Mouse (Mus musculus) adrenal gland, postnatal 25 days (tissue): ENCODE results near the gene Olfr412. TPM values are rescaled to one million over a fixed set of nuclear protein-coding genes. Genes with fewer than 3 reads are reported as not detected.
A peak's percentile ranks its signal among the peaks of the same experiment; 100 is the strongest.

ENCODE experiments used
- DNase-seq: peaks from one replicate; pipeline ENCODE4 v3.0.0; 2021; ENCODE audit warnings: mixed read lengths
- long read RNA-seq: library from polyadenylated mRNA; stranded (forward); transcript quantifications from one replicate; pipeline ENCODE4 v2.0.0, GENCODE M21; 2021
- total RNA-seq: library from RNA; stranded (reverse); gene quantifications from 2 replicates; pipeline ENCODE4 v1.2.3, GENCODE M21; 2021

Olfr412 gene
- not detected in 2 replicates for total RNA-seq
- long read RNA-seq: 0 reads

DNA sequence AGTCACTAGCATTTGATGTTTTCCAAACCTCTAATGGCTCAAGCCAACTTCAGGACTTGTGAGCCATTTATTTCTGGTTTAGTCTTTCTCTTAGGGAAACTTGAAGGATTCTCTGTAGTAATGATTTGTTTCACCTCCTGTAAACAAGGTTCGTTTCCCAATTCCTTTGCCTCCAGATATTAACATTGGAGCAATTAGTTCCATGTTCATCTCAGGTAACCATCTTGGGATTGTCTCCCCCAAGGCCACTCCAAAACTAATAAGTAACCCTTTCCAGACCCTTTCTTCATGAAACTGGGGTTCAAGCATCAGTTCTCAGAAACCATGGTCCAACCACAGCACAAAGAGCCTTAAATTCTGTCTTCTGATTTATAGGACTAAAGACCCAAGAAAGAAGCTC, at the start of gene Olfr412:
Olfr412 (plus strand) TSS at position 301 of the 400 bp plus-strand sequence.
- DNase-seq: no peak

- no peak for DNase-seq
Measured at GRCm38 (mm10) chr11:74326044-74326443, 35.8 kb upstream of the Olfr412 start.

- no peak for DNase-seq
Measured at GRCm38 (mm10) chr11:74328781-74329180, 33.1 kb upstream of the Olfr412 start.

GRCm38 (mm10) chr11:74337931-74338330, 23.9 kb upstream of the Olfr412 start, which contains the start of gene Olfr410:
Olfr410 (minus strand) TSS chr11:74338031.
- no peak for DNase-seq

DNA sequence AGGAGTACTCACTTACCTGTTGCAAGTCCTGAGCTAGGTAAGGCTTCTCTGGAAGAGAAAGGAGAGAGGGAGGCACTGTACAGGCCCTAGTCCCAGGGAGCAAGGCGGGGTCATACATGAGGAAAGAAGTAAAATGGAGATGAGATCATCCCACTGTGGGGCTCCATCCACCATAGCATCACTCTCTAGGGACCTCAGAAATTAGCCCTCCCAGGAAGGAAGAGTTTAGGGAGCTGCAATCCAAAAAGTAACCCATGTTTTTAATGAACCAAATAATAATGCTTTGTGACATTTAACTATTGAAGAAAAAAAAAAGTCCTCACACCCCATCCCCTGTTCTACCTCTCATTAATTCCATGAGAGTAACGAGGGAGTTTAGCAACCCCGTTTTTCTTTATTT, 9.3 kb upstream of the Olfr412 start, which contains the start of gene Olfr411:
Olfr411 (minus strand) TSS at position 101 of the 400 bp plus-strand sequence.
- no peak for DNase-seq

DNA sequence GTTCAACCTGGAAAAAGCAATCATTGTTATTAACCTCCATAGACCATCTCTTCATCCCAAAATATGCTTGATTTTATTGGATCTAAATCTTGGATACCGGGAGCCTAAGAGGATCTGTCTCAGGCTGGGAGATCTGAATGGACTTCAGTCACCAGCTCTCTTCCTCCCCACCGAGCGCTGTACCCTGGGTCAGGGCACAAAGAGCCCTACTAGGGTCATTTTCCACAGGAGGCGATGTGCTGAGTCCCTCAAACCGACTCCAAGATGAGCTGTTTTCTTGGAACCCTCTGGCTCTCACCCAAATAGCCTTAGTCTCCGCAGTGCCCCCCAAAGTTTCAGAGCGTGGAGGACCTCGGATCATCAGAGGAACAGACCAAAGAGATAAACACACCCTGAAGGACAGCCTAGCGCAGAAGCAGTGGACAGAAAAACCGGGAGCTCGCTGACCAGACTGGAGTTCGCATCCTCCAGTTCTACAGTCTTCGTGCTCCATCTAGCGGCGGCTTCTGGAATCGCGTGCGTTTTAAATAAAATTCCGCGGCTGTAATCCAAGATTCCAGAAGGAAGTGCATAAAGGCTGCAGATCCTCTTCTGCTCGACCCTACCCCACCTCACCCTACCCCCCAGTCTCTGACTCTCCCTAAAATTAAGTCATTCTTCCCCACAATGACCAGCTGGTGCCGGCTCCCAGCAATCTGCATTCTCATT, 9.7 kb downstream of the Olfr412 start:
- DNase-seq: peak; percentile 73

- peak; percentile 27 for DNase-seq
Measured at GRCm38 (mm10) chr11:74376847-74377246, 15.0 kb downstream of the Olfr412 start.

DNA sequence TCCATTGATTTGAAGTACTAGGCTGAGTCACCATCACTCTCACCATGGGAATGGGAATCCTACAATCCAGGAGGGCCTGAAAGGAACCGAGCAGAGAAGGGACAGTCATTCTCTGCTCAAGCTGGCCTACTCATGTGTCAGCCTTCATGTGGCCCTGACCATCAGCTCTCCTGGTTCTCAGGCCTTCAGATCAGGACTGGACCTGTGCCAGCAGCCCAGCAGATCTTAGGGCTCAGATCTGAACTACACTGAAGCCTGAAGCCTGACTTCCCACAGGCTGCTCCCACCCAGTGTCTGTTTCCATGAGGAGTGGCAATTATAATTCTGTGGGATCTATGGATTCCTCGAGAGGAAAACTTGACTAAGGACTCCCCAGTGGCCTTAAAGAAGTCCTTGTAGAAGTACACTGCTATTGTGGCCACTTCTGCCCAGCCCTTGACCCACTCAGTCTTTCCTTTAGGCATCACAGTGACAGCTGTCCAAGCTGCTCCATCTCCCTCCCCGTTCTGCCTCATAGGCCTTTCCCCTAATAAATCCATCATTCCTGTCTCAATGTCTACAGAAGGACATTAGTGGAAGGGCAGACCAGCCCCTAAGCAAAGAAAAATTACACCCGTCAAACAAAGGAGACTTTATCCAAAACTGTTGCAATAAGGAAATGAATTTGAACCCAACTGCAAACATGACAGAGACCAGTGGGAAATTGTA, 17.5 kb downstream of the Olfr412 start:
- peak; percentile 19 for DNase-seq

GRCm38 (mm10) chr11:74385674-74386073, 23.8 kb downstream of the Olfr412 start:
- peak; percentile 27 for DNase-seq

DNA sequence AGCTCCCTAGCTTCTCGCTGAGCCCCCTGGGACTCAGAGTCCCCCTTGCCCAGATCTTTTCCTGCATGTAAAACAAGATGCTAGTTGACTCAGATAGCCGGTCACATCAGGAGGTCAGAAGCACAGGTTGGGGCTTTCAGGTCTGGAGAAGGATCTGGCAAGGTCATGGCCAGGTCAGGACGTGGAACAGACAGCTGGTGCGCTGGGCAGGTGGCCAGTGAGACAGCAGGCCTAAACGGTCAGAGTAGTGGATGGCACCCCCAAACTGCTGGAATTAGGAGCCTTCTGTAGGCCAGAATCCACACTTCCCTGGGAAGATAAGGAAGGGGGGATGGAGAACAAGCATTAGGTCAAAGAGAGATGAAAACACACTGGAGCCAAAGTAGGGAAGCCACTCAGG, 25.3 kb downstream of the Olfr412 start:
- no peak for DNase-seq

DNA sequence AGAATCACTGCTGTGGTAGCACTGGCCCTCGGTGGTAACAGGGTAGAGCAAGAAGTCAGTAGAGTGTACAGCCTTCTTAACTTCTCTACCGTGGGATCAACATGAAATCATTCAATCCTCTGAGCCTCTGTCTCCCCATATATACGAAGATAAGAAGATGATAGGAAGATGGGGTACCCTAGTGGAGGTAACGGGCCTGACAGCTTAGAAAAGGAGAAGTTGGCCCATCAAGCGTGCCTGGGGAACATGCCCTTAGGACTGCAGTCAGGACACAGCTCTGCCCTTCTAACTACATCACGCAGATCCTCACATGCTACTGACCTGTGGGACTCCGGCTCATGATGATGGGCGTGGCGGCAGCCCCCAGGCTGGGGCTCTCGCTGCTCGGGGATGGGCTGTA, 30.0 kb downstream of the Olfr412 start:
- no peak for DNase-seq

DNA sequence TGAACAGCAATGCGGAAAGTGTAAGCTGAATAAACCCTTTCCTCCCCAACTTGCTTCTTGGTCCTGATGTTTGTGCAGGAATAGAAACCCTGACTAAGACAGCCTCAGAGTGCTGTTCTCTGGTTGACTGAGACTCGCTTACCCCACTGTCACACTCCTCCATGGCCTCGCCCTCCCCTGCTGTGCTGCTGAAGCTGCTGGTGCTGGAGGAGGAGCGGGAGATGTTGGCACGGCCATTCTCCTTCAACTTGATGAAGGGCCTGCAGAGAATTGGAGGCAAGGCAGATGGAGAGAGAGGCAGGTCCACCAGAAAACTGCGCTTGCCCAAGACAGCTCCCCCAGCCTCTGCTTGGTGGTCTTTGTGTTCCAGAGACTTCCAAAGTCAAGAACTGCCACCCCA, 31.0 kb downstream of the Olfr412 start:
- DNase-seq: no peak

DNA sequence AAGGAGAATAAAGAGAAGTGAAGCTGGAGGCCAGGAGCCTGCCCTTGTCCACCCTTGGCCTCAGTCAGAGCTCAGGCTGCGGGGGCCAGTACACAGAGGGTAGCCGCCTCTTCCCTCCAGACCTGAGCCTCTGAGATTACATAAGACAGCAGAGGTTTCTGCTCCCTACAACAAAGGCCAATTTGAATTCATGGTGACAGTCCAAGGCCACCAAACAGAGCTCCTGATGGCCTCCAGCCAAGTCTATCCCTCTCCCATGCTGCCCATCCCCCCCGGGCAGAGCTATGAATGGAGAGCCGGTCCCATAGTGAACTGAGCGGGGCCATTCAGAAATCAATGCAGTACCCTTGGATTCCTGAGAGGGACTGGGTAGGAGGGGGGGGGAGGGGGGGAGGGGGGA, 31.6 kb downstream of the Olfr412 start:
- peak; percentile 62 for DNase-seq

DNA sequence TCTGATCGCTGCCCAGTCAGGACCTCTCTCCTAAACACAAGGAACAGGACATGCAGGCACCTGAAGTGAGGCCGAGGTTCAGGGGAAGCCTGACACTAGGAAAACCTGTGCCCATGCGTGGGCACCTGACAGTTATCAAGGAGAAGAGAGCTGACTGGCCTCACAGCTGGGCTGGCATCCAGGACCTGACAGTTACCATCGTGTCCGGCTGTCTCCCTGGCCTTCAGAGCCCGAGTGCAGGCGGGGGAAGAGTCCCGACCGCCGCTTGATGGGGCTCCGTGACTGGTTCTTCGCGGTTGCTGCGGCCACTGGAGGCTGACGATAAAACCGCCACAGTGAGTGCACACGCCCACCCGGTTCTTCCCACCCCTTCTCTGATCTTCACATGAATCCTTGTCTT, 33.7 kb downstream of the Olfr412 start:
- peak; percentile 56 for DNase-seq

- no peak for DNase-seq
Measured at GRCm38 (mm10) chr11:74402126-74402525, 40.3 kb downstream of the Olfr412 start.

DNA sequence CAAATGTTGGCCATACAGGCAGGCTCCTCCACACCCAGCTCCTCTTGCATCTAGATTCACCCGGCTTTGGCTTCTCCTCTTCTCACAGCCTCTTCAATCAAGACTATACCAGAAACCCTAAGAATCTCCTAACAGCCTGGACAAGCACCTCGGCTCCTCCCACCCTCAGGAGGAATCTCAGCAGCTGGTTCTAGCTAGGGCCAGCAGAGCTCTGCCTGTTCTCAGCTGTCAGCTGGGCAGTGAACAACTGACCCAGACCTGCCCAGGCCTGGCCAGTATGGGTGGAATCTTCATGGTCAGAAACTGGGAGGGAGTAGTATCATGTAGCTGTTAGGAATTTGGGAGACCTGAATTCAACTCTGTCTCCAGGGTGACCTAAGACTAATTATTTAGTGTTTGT, 42.3 kb downstream of the Olfr412 start:
- no peak for DNase-seq

- DNase-seq: no peak
Measured at GRCm38 (mm10) chr11:74405201-74405600, 43.3 kb downstream of the Olfr412 start.

DNA sequence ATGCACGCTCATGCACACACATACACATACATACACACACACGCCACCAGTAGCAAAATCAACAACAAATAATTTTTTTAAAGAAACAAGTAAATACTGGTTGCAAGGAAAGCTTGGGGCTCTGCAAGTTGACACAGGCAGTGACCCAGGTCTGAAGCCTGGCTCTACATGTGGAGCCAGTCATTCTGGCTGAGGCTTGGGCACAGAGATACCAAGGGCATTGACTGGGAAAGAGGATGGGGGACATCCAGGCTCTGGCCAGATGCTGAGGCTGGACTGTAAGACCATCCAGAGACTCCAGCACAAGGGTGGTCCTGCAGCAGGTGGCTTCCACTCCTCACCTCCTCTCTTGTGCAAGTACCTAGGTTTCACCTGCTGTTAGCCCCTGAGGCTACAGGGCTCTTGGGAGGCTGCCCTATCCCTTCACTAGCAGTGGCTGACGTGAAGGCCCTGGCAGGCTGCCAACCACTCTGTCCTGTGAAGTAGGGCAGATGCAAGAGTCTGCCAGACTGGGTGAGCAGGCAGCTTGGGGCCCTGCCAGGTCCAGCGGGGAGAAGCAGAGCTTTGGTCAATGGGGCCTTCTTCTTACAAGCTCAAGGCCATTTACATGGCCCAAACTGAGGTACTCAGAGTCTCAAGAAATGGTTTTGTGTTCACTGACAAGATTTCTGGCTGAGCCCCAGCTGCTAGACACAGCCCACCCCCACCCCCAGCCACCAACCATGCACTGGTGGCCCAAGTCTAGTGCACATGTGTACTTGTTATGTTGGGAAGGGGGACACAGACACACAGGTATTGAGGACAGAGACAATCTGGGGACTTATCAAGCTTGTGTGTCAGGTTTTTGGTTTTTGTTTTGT, 46.9 kb downstream of the Olfr412 start:
- DNase-seq: peak; percentile 100

DNA sequence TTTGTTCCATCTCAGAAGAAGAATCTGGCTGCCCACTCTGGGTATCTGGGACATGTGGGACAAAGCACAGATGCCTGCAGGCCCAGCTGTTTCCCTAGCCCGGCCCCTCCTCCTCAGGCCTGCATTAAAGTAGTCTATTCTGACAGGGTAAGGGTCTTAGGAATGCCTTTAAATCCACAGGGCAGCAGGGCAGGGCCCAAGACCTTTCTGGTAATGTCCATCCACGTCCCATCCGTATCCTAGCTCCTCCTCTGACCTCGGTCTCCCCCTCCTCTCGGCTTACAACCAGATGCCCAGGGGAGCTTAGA, 47.5 kb downstream of the Olfr412 start:
- DNase-seq: no peak

DNA sequence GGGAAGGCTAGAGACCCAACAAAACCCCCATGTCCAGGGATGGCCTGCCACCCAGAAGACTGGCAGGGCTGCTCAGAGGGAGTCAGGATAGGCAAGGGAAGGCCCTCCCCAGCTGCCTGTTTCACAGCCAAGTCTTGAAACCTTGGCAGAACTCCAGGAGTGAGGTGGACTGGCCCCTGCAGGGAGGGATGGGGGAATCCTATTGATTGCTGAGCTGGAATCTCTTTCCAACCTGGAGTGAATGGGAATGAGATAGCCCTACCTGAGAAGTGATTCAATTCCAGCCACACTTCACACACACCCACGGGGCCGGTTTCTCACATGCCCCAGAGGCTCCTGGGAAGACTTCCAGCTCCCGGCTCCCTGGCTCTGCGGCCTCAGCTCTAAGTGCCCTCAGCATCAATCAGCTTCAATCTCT, 47.9 kb downstream of the Olfr412 start:
- DNase-seq: peak; percentile 62

- no peak for DNase-seq
Measured at GRCm38 (mm10) chr11:74411943-74412342, 50.1 kb downstream of the Olfr412 start.

DNA sequence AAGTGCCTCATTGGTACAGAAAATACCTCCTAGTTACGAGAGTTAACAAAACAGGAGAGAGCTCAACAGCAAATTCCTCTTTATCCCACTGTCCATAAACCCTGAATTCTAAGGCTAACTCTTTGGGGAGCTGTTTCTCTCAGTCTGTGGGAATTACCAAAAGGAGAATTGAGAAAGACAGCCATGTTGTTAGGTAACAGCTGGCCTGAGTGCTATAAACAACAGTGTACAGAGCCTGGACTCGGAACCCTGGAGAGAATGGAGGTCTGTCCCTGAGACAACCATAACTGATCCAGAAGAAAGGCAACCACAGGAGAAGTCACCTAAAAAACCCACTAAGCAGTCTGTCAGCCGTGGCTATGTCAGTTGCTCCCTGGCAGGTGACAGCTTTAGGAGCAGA, 50.6 kb downstream of the Olfr412 start:
- DNase-seq: no peak

- DNase-seq: no peak
Measured at GRCm38 (mm10) chr11:74413449-74413972, 51.6 kb downstream of the Olfr412 start.
